Mouse (Mus musculus): ENCODE measurements at regions not wholly inside any gene's neighbourhood (a gene's known extent, or its start where the extent isn't known, plus 50 kb on each side); places are given as distances from the start of the nearest gene placed in this dataset.

- DNase-seq: no peak
Measured at GRCm38 (mm10) chr8:112196423-112196822, 181.6 kb upstream of the Gm6793 start.

GRCm38 (mm10) chr8:112195880-112196279 is 181.0 kb upstream of the Gm6793 start:
- DNase-seq: no peak

- DNase-seq: no peak
Measured at GRCm38 (mm10) chr8:112191846-112192245, 177.0 kb upstream of the Gm6793 start.

GRCm38 (mm10) chr8:112189698-112190097 is 174.9 kb upstream of the Gm6793 start:
- no peak for DNase-seq

GRCm38 (mm10) chr8:112170184-112170583 is 155.3 kb upstream of the Gm6793 start:
- DNase-seq: no peak

GRCm38 (mm10) chr8:112156656-112157055 is 141.8 kb upstream of the Gm6793 start:
- peak; percentile 41 for DNase-seq

- no peak for DNase-seq
Measured at GRCm38 (mm10) chr8:112138924-112139323, 124.1 kb upstream of the Gm6793 start.

- no peak for DNase-seq
Measured at GRCm38 (mm10) chr8:112130196-112130595, 115.4 kb upstream of the Gm6793 start.

GRCm38 (mm10) chr8:112128833-112129518 is 114.1 kb upstream of the Gm6793 start:
- peak; percentile 92 for DNase-seq

- DNase-seq: no peak
Measured at GRCm38 (mm10) chr8:112111950-112112349, 97.1 kb upstream of the Gm6793 start.

GRCm38 (mm10) chr8:112097883-112098635 is 83.2 kb upstream of the Gm6793 start:
- DNase-seq: peak; percentile 23

- no peak for DNase-seq
Measured at GRCm38 (mm10) chr8:112094881-112095280, 80.0 kb upstream of the Gm6793 start.

- no peak for DNase-seq
Measured at GRCm38 (mm10) chr8:112093554-112093953, 78.7 kb upstream of the Gm6793 start.

GRCm38 (mm10) chr8:112092831-112093230 is 78.0 kb upstream of the Gm6793 start:
- no peak for DNase-seq

GRCm38 (mm10) chr8:112078621-112079020 is 63.8 kb upstream of the Gm6793 start:
- DNase-seq: no peak

GRCm38 (mm10) chr8:112072205-112072604 is 57.4 kb upstream of the Gm6793 start:
- no peak for DNase-seq

- no peak for DNase-seq
Measured at GRCm38 (mm10) chr8:112070251-112070650, 55.4 kb upstream of the Gm6793 start.

All from embryo, embryonic 11 days (tissue).